Mouse (Mus musculus): ENCODE data around the gene Pitpnc1. TPM values are rescaled to one million over a fixed set of nuclear protein-coding genes. Genes with fewer than 3 reads are reported as not detected.

The Pitpnc1 gene
- polyA plus RNA-seq, 1 experiment, result 11.3 TPM

GRCm38 (mm10) chr11:107407698-107408097 is 62.8 kb downstream of the Pitpnc1 start:
- Histone ChIP-seq H3K4me1 (replicated peaks; ENCODE audit: control insufficient read depth, insufficient read depth, low read length) (peaks cover 10% of the 10 kb centered on the region), H3K4me3 (ENCODE audit: control insufficient read depth, insufficient read depth, low read length) (no peak overlapping the region), H3K27me3 (ENCODE audit: control insufficient read depth, insufficient read depth, low read length) (no peaks in the 10 kb centered on the region), H3K36me3 (ENCODE audit: control insufficient read depth, insufficient read depth, low read length) (no peaks in the 10 kb centered on the region), H3K27ac (ENCODE audit: control insufficient read depth, insufficient read depth, low read length) (no peak overlapping the region)
- 18% methylated on average over 9 of the region's 9 CpGs for WGBS
- no peak for DNase-seq
- TF ChIP-seq CTCF (IDR thresholded peaks at IDR 0.05; ENCODE audit: borderline replicate concordance, control insufficient read depth, extremely low read depth, insufficient read depth, low read length, poor library complexity) (no peak), POLR2A (IDR thresholded peaks at IDR 0.05; ENCODE audit: control insufficient read depth, extremely low read depth, insufficient read depth, low read length, poor library complexity) (no peak)

DNA sequence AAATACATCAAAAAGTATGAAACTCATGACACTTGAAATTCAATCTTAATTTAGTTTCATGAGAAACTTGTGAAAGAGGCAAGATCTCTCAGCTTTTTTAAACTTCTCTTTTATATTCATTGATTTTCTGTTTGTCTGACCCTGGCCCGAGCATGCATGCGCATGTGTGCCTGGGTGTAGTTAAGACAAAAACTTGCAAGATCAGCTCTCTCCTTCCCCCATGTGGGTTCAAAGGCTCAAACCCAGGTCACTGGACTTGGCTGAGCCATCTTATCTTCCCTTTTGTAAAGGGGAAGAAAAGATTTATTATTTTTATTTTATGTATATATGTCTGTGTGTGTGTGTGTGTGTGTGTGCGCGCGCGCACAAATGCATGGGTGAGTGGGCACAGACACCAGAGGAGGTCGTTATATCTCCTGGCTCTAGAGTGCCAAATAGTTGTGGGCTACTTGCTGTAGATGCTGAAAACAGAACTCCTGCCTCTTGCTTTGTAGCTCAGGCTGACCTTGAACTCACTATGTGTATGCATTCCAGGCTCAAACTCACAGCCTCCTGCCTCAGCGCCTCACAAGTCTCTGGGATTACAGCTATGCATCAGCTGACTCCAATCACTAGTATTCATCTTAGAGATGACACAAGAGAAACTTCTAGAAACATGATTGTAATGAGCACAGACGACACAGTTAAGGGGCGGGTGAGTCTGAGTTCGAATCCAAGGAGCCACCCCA is 64.7 kb downstream of the Pitpnc1 start:
- Histone ChIP-seq H3K27ac (ENCODE audit: control insufficient read depth, insufficient read depth, low read length) (no peak overlapping the region), H3K4me1 (replicated peaks; ENCODE audit: control insufficient read depth, insufficient read depth, low read length) (peaks cover 10% of the 10 kb centered on the region), H3K36me3 (ENCODE audit: control insufficient read depth, insufficient read depth, low read length) (no peaks in the 10 kb centered on the region), H3K4me3 (ENCODE audit: control insufficient read depth, insufficient read depth, low read length) (no peak overlapping the region), H3K27me3 (ENCODE audit: control insufficient read depth, insufficient read depth, low read length) (no peaks in the 10 kb centered on the region)
- no peak for TF ChIP-seq CTCF (IDR thresholded peaks at IDR 0.05; ENCODE audit: borderline replicate concordance, control insufficient read depth, extremely low read depth, insufficient read depth, low read length, poor library complexity)
- TF ChIP-seq POLR2A (IDR thresholded peaks at IDR 0.05; ENCODE audit: control insufficient read depth, extremely low read depth, insufficient read depth, low read length, poor library complexity), result no peak
- WGBS, result 96% methylated on average over 11 of the region's 11 CpGs
- DNase-seq, result no peak

DNA sequence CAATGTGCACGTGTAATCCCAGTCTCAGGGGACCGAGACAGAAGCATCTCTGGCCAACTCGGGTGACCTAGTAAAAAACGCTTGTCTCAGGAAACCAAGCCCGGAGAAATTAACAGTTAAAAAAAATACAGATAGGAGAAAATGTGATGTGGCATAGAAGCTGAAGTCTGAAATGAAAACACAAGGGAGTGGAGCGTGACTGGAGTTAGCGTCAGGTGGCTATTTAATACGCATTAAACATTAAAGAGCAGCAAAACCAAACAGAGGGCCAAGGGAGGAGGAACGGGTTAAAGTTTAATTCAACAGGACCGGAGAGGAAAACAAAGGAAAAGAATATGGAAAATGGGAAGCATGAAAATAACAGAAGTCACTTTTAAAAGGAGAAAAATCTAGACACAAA is 67.2 kb downstream of the Pitpnc1 start:
- Histone ChIP-seq H3K4me3 (ENCODE audit: control insufficient read depth, insufficient read depth, low read length) (no peak overlapping the region), H3K4me1 (replicated peaks; ENCODE audit: control insufficient read depth, insufficient read depth, low read length) (peaks cover 8% of the 10 kb centered on the region), H3K27me3 (ENCODE audit: control insufficient read depth, insufficient read depth, low read length) (no peaks in the 10 kb centered on the region), H3K36me3 (ENCODE audit: control insufficient read depth, insufficient read depth, low read length) (no peaks in the 10 kb centered on the region), H3K27ac (ENCODE audit: control insufficient read depth, insufficient read depth, low read length) (no peak overlapping the region)
- DNase-seq, result no peak
- TF ChIP-seq CTCF (IDR thresholded peaks at IDR 0.05; ENCODE audit: borderline replicate concordance, control insufficient read depth, extremely low read depth, insufficient read depth, low read length, poor library complexity), result no peak
- WGBS, result 83% methylated on average over 10 of the region's 10 CpGs

DNA sequence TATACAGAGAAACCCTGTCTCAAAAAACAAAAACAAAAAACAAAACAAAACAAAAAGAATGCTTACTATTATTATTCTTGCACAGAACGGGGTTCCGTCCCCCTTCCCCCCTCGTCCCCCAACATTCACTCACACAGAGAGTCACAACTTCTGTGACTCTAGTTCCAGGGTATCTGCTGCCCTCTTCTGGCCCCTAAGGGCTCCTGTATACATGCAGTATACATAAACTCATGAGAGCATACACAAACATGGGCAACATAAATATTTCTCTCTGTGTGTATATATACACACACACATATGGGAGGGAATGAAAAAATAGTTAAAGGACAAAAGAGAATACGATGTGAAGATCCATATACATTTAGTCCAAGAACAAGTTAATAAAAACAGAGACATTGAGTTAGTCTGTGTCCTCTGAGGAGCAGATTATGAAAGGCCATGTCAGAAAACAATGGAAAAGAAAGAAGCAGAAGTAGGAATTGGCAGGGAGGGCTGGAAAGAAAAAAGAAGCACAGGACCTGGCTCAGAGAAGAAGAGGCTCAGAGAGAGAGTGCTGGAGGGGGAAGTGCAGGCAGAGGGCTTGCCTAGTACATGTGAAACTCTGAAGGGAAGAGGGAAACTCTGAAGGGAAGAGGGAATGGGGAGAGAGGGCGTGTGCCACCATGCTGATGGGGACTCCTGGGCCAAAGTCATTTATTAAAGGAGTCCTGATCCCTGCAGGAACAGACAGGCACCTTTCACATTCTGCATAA is 68.5 kb downstream of the Pitpnc1 start:
- TF ChIP-seq POLR2A (IDR thresholded peaks at IDR 0.05; ENCODE audit: control insufficient read depth, extremely low read depth, insufficient read depth, low read length, poor library complexity) (no peak), CTCF (IDR thresholded peaks at IDR 0.05; ENCODE audit: borderline replicate concordance, control insufficient read depth, extremely low read depth, insufficient read depth, low read length, poor library complexity) (no peak)
- 95% methylated on average over 5 of the region's 5 CpGs for WGBS

DNA sequence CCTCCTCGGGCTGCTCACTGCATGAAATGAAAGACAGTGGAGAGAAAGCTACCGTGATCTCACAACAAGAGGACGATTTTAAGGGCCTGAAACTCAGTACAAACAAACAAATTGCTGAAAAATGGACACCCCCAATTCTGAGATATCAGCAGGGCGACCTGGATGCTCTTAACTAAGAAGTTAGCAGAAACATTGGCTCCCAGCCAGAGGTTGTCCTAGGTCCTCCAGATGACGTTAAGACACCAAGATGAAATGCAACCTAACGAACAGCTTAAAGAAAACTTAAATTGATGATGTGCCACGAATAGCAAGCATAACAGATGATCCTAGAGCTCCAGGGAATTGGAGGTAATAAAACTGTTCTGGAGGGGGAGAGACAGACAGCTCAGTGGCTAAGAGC is 69.7 kb downstream of the Pitpnc1 start:
- no peak for DNase-seq
- Histone ChIP-seq H3K4me1 (replicated peaks; ENCODE audit: control insufficient read depth, insufficient read depth, low read length) (no peaks in the 10 kb centered on the region; the same call in 1 of the 2 replicates), H3K27ac (ENCODE audit: control insufficient read depth, insufficient read depth, low read length) (no peak overlapping the region), H3K27me3 (ENCODE audit: control insufficient read depth, insufficient read depth, low read length) (no peaks in the 10 kb centered on the region), H3K36me3 (ENCODE audit: control insufficient read depth, insufficient read depth, low read length) (no peaks in the 10 kb centered on the region), H3K4me3 (ENCODE audit: control insufficient read depth, insufficient read depth, low read length) (no peak overlapping the region)
- 94% methylated on average over 7 of the region's 7 CpGs for WGBS
- no peak for TF ChIP-seq POLR2A (IDR thresholded peaks at IDR 0.05; ENCODE audit: control insufficient read depth, extremely low read depth, insufficient read depth, low read length, poor library complexity)
- no peak for TF ChIP-seq CTCF (IDR thresholded peaks at IDR 0.05; ENCODE audit: borderline replicate concordance, control insufficient read depth, extremely low read depth, insufficient read depth, low read length, poor library complexity)

More for the DNA sequence above, 68.5 kb downstream of the Pitpnc1 start:
- no peak overlapping the region for H3K27ac ChIP-seq (ENCODE audit: control insufficient read depth, insufficient read depth, low read length)
- no peaks in the 10 kb centered on the region; the same call in 1 of the 2 replicates for H3K4me1 ChIP-seq (replicated peaks; ENCODE audit: control insufficient read depth, insufficient read depth, low read length)
- DNase-seq, result no peak
- H3K36me3 ChIP-seq (ENCODE audit: control insufficient read depth, insufficient read depth, low read length), result no peaks in the 10 kb centered on the region
- no peaks in the 10 kb centered on the region for H3K27me3 ChIP-seq (ENCODE audit: control insufficient read depth, insufficient read depth, low read length)
- no peak overlapping the region for H3K4me3 ChIP-seq (ENCODE audit: control insufficient read depth, insufficient read depth, low read length)

DNA sequence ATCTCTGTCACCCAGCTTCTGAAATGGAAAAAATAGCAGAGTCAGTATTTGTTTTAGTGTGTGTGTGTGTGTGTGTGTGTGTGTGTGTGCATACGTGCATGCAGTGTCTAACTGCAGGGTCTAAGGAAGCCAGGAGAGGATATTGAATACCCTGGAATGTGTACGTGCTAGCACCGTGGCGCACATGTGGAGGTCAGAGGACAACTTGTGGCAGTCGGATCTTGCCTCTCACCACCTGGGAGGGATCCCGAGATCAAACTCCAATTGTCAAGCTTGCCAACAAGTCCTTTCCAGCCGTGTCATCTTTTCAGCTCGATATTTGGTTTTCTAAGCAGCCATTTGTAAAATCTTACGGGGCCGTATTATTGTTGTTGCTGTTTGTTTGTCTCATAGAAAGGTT is 70.5 kb downstream of the Pitpnc1 start:
- DNase-seq, result no peak

More for the DNA sequence above, 70.5 kb downstream of the Pitpnc1 start:
- WGBS, result 97% methylated on average over 10 of the region's 10 CpGs
- Histone ChIP-seq H3K4me1 (replicated peaks; ENCODE audit: control insufficient read depth, insufficient read depth, low read length) (no peaks in the 10 kb centered on the region; the same call in 1 of the 2 replicates), H3K27me3 (ENCODE audit: control insufficient read depth, insufficient read depth, low read length) (no peaks in the 10 kb centered on the region), H3K4me3 (ENCODE audit: control insufficient read depth, insufficient read depth, low read length) (no peak overlapping the region), H3K27ac (ENCODE audit: control insufficient read depth, insufficient read depth, low read length) (no peak overlapping the region), H3K36me3 (ENCODE audit: control insufficient read depth, insufficient read depth, low read length) (no peaks in the 10 kb centered on the region)
- TF ChIP-seq CTCF (IDR thresholded peaks at IDR 0.05; ENCODE audit: borderline replicate concordance, control insufficient read depth, extremely low read depth, insufficient read depth, low read length, poor library complexity), result no peak
- no peak for TF ChIP-seq POLR2A (IDR thresholded peaks at IDR 0.05; ENCODE audit: control insufficient read depth, extremely low read depth, insufficient read depth, low read length, poor library complexity)

Measured in thymus, adult 2 months (tissue).